11 mouse cellular contexts compared by ENCODE assay signal in genomic region chr19:10224637-10225453, GRCm38 (mm10). TPM values are rescaled to one million over a fixed set of nuclear protein-coding genes. Genes with fewer than 3 reads are reported as not detected.
DNase-seq lines count a peak whose midpoint lies in the region; ATAC-seq and TF ChIP-seq lines count a peak whose summit lies in the region.
"Had no signal": no experiment of that assay in that cellular context is flagged by ENCODE, and none has a peak within 500 bp of the region (broad histone marks: within the 10 kb centered on the region; RNA-seq: fewer than 3 reads in every experiment).

No protein-coding gene starts in this region.

- peak overlapping the region; percentile 59 for H3K27ac ChIP-seq in kidney, embryonic 15.5 days
- peak overlapping the region; percentile 83 for H3K27ac ChIP-seq in embryonic facial prominence, embryonic 10.5 days (replicated peaks)
- peak overlapping the region; percentile 70 for H3K27ac ChIP-seq in intestine, embryonic 14.5 days (ENCODE audit: low read depth)
- no peak overlapping the region for H3K27ac ChIP-seq in neural tube, embryonic 11.5 days (ENCODE audit: low read depth, low read length)
- no peak overlapping the region for H3K27ac ChIP-seq in left cerebral cortex, adult 2 months

- DNase-seq in kidney, postnatal 25 days, result no peak
- DNase-seq in embryonic facial prominence, embryonic 10.5 days (ENCODE audit: low spot score), result peak; percentile 71
- no peak for DNase-seq in intestine, embryonic 14.5 days (ENCODE audit: low spot score)
- DNase-seq in neural tube, embryonic 11.5 days (ENCODE audit: low spot score), result peak; percentile 22
- no peak for DNase-seq in cerebellum, adult 8-10 months
- no peak for DNase-seq in left cerebral cortex, adult 2 months (ENCODE audit: extremely low spot score in 1 of 2, low spot score in 2 of 2)
- DNase-seq in kidney, adult 11 months, result no peak
- DNase-seq: gastrocnemius, postnatal 14 days; spleen, adult 18-20 months had no signal

- peak overlapping the region; percentile 51 for H3K4me2 ChIP-seq in kidney, embryonic 15.5 days
- peak overlapping the region; percentile 43 for H3K4me2 ChIP-seq in intestine, embryonic 14.5 days (ENCODE audit: low read length)
- 0 out of 2 replicates have a peak overlapping the region, but pooled peaks have one; percentile 23 for H3K4me2 ChIP-seq in neural tube, embryonic 11.5 days (ENCODE audit: low read depth)

- no peaks in the 10 kb centered on the region for H3K9me3 ChIP-seq in kidney, embryonic 15.5 days (replicated peaks)
- H3K9me3 ChIP-seq in embryonic facial prominence, embryonic 10.5 days, result no peaks in the 10 kb centered on the region
- H3K9me3 ChIP-seq in intestine, embryonic 14.5 days (ENCODE audit: control insufficient read depth, low read length), result no peaks in the 10 kb centered on the region
- H3K9me3 ChIP-seq in neural tube, embryonic 11.5 days (ENCODE audit: control insufficient read depth, low read length), result no peaks in the 10 kb centered on the region
- H3K9me3 ChIP-seq: G1E had no signal

- 0 out of 2 replicates have a peak overlapping the region, but pooled peaks have one; percentile 15 for H3K9ac ChIP-seq in kidney, embryonic 15.5 days
- no peak overlapping the region for H3K9ac ChIP-seq in intestine, embryonic 14.5 days (ENCODE audit: low read length)
- H3K9ac ChIP-seq in neural tube, embryonic 11.5 days (ENCODE audit: low read length), result peak overlapping the region; percentile 23; the same call in 1 of the 2 replicates

- intact Hi-C loops in left cerebral cortex, adult 2 months (cut with DNase I), result no loop called here

- no peaks in the 10 kb centered on the region for H3K27me3 ChIP-seq in kidney, embryonic 15.5 days
- H3K27me3 ChIP-seq in embryonic facial prominence, embryonic 10.5 days (replicated peaks; ENCODE audit: low read depth, poor library complexity, severe bottlenecking), result peaks cover 3% of the 10 kb centered on the region
- H3K27me3 ChIP-seq in intestine, embryonic 14.5 days (replicated peaks; ENCODE audit: control insufficient read depth, insufficient read depth, low read length), result no peaks in the 10 kb centered on the region
- no peaks in the 10 kb centered on the region for H3K27me3 ChIP-seq in neural tube, embryonic 11.5 days (ENCODE audit: control insufficient read depth, insufficient read depth, low read length)

- ATAC-seq in kidney, embryonic 15.5 days (replicated peaks; ENCODE audit: low FRiP score), result peak; percentile 27
- 0 out of 2 replicates have a peak, but pooled peaks have one; percentile 3 for ATAC-seq in intestine, embryonic 14.5 days (replicated peaks; ENCODE audit: low FRiP score, low TSS enrichment, low read depth)
- no peak for ATAC-seq in neural tube, embryonic 11.5 days (ENCODE audit: insufficient read depth, low FRiP score, low TSS enrichment)

- 24% methylated on average over 26 of the region's 26 CpGs for WGBS in kidney, embryonic 15.5 days
- 25% methylated on average over 26 of the region's 26 CpGs for WGBS in embryonic facial prominence, embryonic 10.5 days
- WGBS in intestine, embryonic 14.5 days, result 12% methylated on average over 26 of the region's 26 CpGs
- 36% methylated on average over 26 of the region's 26 CpGs for WGBS in neural tube, embryonic 11.5 days

- no peak for TF ChIP-seq CTCF in left cerebral cortex, adult 2 months (IDR thresholded peaks at IDR 0.05)

- no peak overlapping the region; the same call in 1 of the 2 replicates for H3K4me3 ChIP-seq in kidney, embryonic 15.5 days (replicated peaks)
- H3K4me3 ChIP-seq in embryonic facial prominence, embryonic 10.5 days, result peak overlapping the region; percentile 33
- 0 out of 2 replicates have a peak overlapping the region, but pooled peaks have one; percentile 11 for H3K4me3 ChIP-seq in intestine, embryonic 14.5 days (ENCODE audit: low read depth, low read length)
- H3K4me3 ChIP-seq in neural tube, embryonic 11.5 days (ENCODE audit: low read depth, low read length), result no peak overlapping the region
- no peak overlapping the region for H3K4me3 ChIP-seq in left cerebral cortex, adult 2 months

- H3K4me1 ChIP-seq in kidney, embryonic 15.5 days, result peaks cover 53% of the 10 kb centered on the region
- peaks cover 48% of the 10 kb centered on the region for H3K4me1 ChIP-seq in embryonic facial prominence, embryonic 10.5 days
- peaks cover 38% of the 10 kb centered on the region for H3K4me1 ChIP-seq in intestine, embryonic 14.5 days (replicated peaks; ENCODE audit: control insufficient read depth, insufficient read depth, low read length)
- peaks cover 5% of the 10 kb centered on the region for H3K4me1 ChIP-seq in neural tube, embryonic 11.5 days (ENCODE audit: control insufficient read depth, insufficient read depth, low read length)

- no peaks in the 10 kb centered on the region for H3K36me3 ChIP-seq in kidney, embryonic 15.5 days
- no peaks in the 10 kb centered on the region; the same call in 1 of the 2 replicates for H3K36me3 ChIP-seq in embryonic facial prominence, embryonic 10.5 days (replicated peaks)
- H3K36me3 ChIP-seq in intestine, embryonic 14.5 days (ENCODE audit: control insufficient read depth, insufficient read depth, low read length), result peaks cover 18% of the 10 kb centered on the region; the same call in 1 of the 2 replicates
- H3K36me3 ChIP-seq in neural tube, embryonic 11.5 days (ENCODE audit: control insufficient read depth, insufficient read depth, low read length), result no peaks in the 10 kb centered on the region
- H3K36me3 ChIP-seq: G1E had no signal

RNA-seq across cellular contexts. Expression of gene Myrf, which starts 15.7 kb away (rescaled TPM):
- polyA plus RNA-seq in kidney, embryonic 15.5 days (2015; fragmentation: Nextera tagmentation; extraction: Ambion mirVana), result 3.3 and 4.2 TPM in 2 replicates
- polyA plus RNA-seq in embryonic facial prominence, embryonic 10.5 days (2016; fragmentation: Nextera tagmentation; extraction: Ambion mirVana), result 4.2 TPM in 2 replicates
- polyA plus RNA-seq in intestine, embryonic 14.5 days (2014; fragmentation: Nextera tagmentation; extraction: Ambion mirVana), result 26.0 and 26.3 TPM in 2 replicates
- polyA plus RNA-seq in neural tube, embryonic 11.5 days (2014; fragmentation: Nextera tagmentation; extraction: Ambion mirVana), result 1.8 and 2.5 TPM in 2 replicates
- total RNA-seq in left cerebral cortex, adult 2 months (2021), result 10 to 100 TPM; 14.0 to 15.3 TPM
- polyA plus RNA-seq: G1E had no signal

RNA-seq across cellular contexts. Expression of gene Fen1, which starts 20.9 kb away (rescaled TPM):
- 109 and 111 TPM in 2 replicates for polyA plus RNA-seq in kidney, embryonic 15.5 days (2015; fragmentation: Nextera tagmentation; extraction: Ambion mirVana)
- polyA plus RNA-seq in embryonic facial prominence, embryonic 10.5 days (2016; fragmentation: Nextera tagmentation; extraction: Ambion mirVana), result 183 and 199 TPM in 2 replicates
- polyA plus RNA-seq in intestine, embryonic 14.5 days (2014; fragmentation: Nextera tagmentation; extraction: Ambion mirVana), result 93.8 and 95.6 TPM in 2 replicates
- 106 and 113 TPM in 2 replicates for polyA plus RNA-seq in neural tube, embryonic 11.5 days (2014; fragmentation: Nextera tagmentation; extraction: Ambion mirVana)
- total RNA-seq in left cerebral cortex, adult 2 months (2021), result 10 to 100 TPM; 10.5 to 11.6 TPM

RNA-seq across cellular contexts. Expression of gene Tmem258, which starts 21.0 kb away (rescaled TPM):
- 477 and 511 TPM in 2 replicates for polyA plus RNA-seq in kidney, embryonic 15.5 days (2015; fragmentation: Nextera tagmentation; extraction: Ambion mirVana)
- polyA plus RNA-seq in embryonic facial prominence, embryonic 10.5 days (2016; fragmentation: Nextera tagmentation; extraction: Ambion mirVana), result 379 and 394 TPM in 2 replicates
- 462 and 499 TPM in 2 replicates for polyA plus RNA-seq in intestine, embryonic 14.5 days (2014; fragmentation: Nextera tagmentation; extraction: Ambion mirVana)
- 379 and 382 TPM in 2 replicates for polyA plus RNA-seq in neural tube, embryonic 11.5 days (2014; fragmentation: Nextera tagmentation; extraction: Ambion mirVana)
- total RNA-seq in left cerebral cortex, adult 2 months (2021), result 10 to 100 TPM; 55.9 to 64.2 TPM

RNA-seq across cellular contexts. Expression of gene Fads1, which starts 42.2 kb away (rescaled TPM):
- 95.3 and 108 TPM in 2 replicates for polyA plus RNA-seq in kidney, embryonic 15.5 days (2015; fragmentation: Nextera tagmentation; extraction: Ambion mirVana)
- 151 and 156 TPM in 2 replicates for polyA plus RNA-seq in embryonic facial prominence, embryonic 10.5 days (2016; fragmentation: Nextera tagmentation; extraction: Ambion mirVana)
- 134 and 142 TPM in 2 replicates for polyA plus RNA-seq in intestine, embryonic 14.5 days (2014; fragmentation: Nextera tagmentation; extraction: Ambion mirVana)
- polyA plus RNA-seq in neural tube, embryonic 11.5 days (2014; fragmentation: Nextera tagmentation; extraction: Ambion mirVana), result 160 and 171 TPM in 2 replicates
- 100 to 1,000 TPM; 181 to 201 TPM for total RNA-seq in left cerebral cortex, adult 2 months (2021)

Comparison
In these comparisons a context has a peak if more than half of its experiments do, and no peak if none do; other contexts are left out.
1. H3K27ac ChIP-seq: peak in kidney, embryonic 15.5 days (single experiment), embryonic facial prominence, embryonic 10.5 days (single experiment) and intestine, embryonic 14.5 days (single experiment); none in neural tube, embryonic 11.5 days (single experiment) and left cerebral cortex, adult 2 months (single experiment).
2. H3K4me3 ChIP-seq: peak in embryonic facial prominence, embryonic 10.5 days (single experiment) and intestine, embryonic 14.5 days (single experiment); none in kidney, embryonic 15.5 days (single experiment), neural tube, embryonic 11.5 days (single experiment) and left cerebral cortex, adult 2 months (single experiment).
3. DNase-seq: peak in embryonic facial prominence, embryonic 10.5 days (single experiment) and neural tube, embryonic 11.5 days (single experiment); none in kidney, postnatal 25 days (0 of 2), intestine, embryonic 14.5 days (single experiment), cerebellum, adult 8-10 months (single experiment), left cerebral cortex, adult 2 months (0 of 2) and kidney, adult 11 months (single experiment).
4. Peak in every context shown above with its lines, with median percentiles within 50 percentile points of each other: H3K4me2 ChIP-seq.